Mouse (Mus musculus) olfactory bulb, adult 2 months (tissue): ENCODE results near the gene Msgn1.

Source experiments
- CTCF ChIP-seq: fragments of 200-500 bp; IDR thresholded peaks from 2 replicates; pipeline ENCODE4 v1.5.1; 2012; ENCODE audit warnings: low read depth, mild to moderate bottlenecking, low read length, moderate library complexity; ENCODE audit not compliant: insufficient read depth
- POLR2A ChIP-seq: fragments of 200-500 bp; IDR thresholded peaks from 2 replicates; pipeline ENCODE4 v1.6.1; 2012; ENCODE audit warnings: mild to moderate bottlenecking, low read depth, low read length, moderate library complexity; ENCODE audit not compliant: insufficient read depth

GRCm38 (mm10) chr12:11224722-11225121 lies 15.9 kb upstream of the Msgn1 start:
- no peak for TF ChIP-seq CTCF
- TF ChIP-seq POLR2A: no peak
